Mouse (Mus musculus) heart, adult 2 months (tissue): ENCODE measurements around the gene Pithd1.

Experiments used
- CTCF ChIP-seq: fragments of 200-600 bp; IDR thresholded peaks from 2 replicates; pipeline ENCODE4 v1.8.1; 2022; ENCODE audit warnings: antibody characterized with exemption, mild to moderate bottlenecking, moderate library complexity
- EP300 ChIP-seq: fragments of 200-500 bp; IDR thresholded peaks from 2 replicates; pipeline ENCODE4 v1.6.1; 2011; ENCODE audit warnings: low read depth, low read length, control low read depth; ENCODE audit not compliant: insufficient read depth
- POLR2A ChIP-seq: fragments of 200-500 bp; IDR thresholded peaks from 2 replicates; pipeline ENCODE4 v1.6.1; 2011; ENCODE audit warnings: mild to moderate bottlenecking, low read depth, low read length, control low read depth; ENCODE audit not compliant: insufficient read depth

GRCm38 (mm10) chr4:135968271-135968869 is 18.7 kb downstream of the Pithd1 start:
- TF ChIP-seq CTCF (no peak), POLR2A (no peak), EP300 (no peak)
